Mouse (Mus musculus) liver, postnatal 0 days (tissue): ENCODE results near the gene Hps3.

Experiments
- CTCF ChIP-seq: sonication (generic); IDR thresholded peaks from 2 replicates; pipeline ENCODE4 v1.5.1; 2016; ENCODE audit warnings: antibody characterized with exemption, low read depth
- EP300 ChIP-seq: IDR thresholded peaks from 2 replicates; pipeline ENCODE4 v1.6.1; 2016; ENCODE audit warnings: antibody characterized with exemption, low read depth, mild to moderate bottlenecking

GRCm38 (mm10) chr3:19992388-19992787, 42.7 kb downstream of the Hps3 start:
- TF ChIP-seq EP300 (no peak), CTCF (no peak)
